Mouse (Mus musculus): ENCODE data around the gene Kxd1. TPM values are rescaled to one million over a fixed set of nuclear protein-coding genes. Genes with fewer than 3 reads are reported as not detected.

Gene Kxd1
- total RNA-seq, 2 experiments from 2014 or later = 45.0 to 49.7 TPM

DNA sequence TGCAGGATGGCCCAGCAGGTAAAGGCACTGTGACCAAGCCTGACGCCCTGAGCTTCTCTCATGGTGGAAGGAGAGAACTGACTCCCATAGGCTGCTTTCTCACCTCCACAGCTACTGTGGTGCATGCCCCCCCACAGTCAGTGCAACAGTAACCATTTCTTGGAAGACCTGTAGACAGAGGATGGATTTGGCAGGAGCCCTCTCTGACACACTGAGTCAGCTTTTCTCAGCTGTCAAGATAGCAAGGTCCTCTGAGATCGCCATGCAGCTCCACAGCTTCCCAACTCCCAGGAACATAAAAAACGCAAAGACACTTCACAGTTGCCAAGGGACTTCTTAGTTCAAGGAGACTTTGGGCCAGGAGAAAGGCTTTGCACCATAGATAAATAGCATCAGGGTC is 69.3 kb downstream of the Kxd1 start:
- no peak for DNase-seq (ENCODE audit: low spot score in 2 of 2)
- intact Hi-C loops (cut with DNase I) = loop anchor here (5.0 kb wide), 1 partner anchor 44 kb away; no protein-coding TSS in a partner anchor

Other genes with a start within 250 kb of the Kxd1 start
- 1 to 10 TPM; 9.1 to 9.6 TPM for gene Homer3, start 245.1 kb downstream of the Kxd1 start, total RNA-seq (2021)
- 10 to 100 TPM; 47.8 to 49.8 TPM for gene Ddx49, start 225.5 kb downstream of the Kxd1 start, total RNA-seq (2021)
- gene Cope, start 225.4 kb downstream of the Kxd1 start, total RNA-seq (2021) = 100 to 1,000 TPM; 124 to 139 TPM
- 100 to 1,000 TPM; 101 to 104 TPM for gene Cers1, start 212.2 kb downstream of the Kxd1 start, total RNA-seq (2021)
- 10 to 100 TPM; 15.3 to 23.7 TPM for gene Gdf1, start 198.1 kb downstream of the Kxd1 start, total RNA-seq (2021)
- gene Upf1, start 174.7 kb downstream of the Kxd1 start, total RNA-seq (2021) = 10 to 100 TPM; 59.2 to 66.3 TPM
- under 1 TPM; 0.25 to 0.88 TPM for gene Comp, start 154.4 kb downstream of the Kxd1 start, total RNA-seq (2021)
- 100 to 1,000 TPM; 116 to 140 TPM for gene Crtc1, start 88.4 kb downstream of the Kxd1 start, total RNA-seq (2021)
- gene Klhl26, start 51.0 kb downstream of the Kxd1 start, total RNA-seq (2021) = 10 to 100 TPM; 43.6 to 44.6 TPM
- 100 to 1,000 TPM; 279 to 317 TPM for gene Tmem59l, start 40.6 kb downstream of the Kxd1 start, total RNA-seq (2021)
- gene Crlf1, start 34.8 kb downstream of the Kxd1 start, total RNA-seq (2021) = 1 to 10 TPM; 4.1 to 4.6 TPM
- gene Rex1bd, start 21.2 kb downstream of the Kxd1 start, total RNA-seq (2021) = 100 to 1,000 TPM; 106 to 108 TPM
- 100 to 1,000 TPM; 828 to 997 TPM for gene Uba52, start 17.2 kb downstream of the Kxd1 start, total RNA-seq (2021)
- 100 to 1,000 TPM; 403 to 432 TPM for gene Fkbp8, start 232 bp downstream of the Kxd1 start, total RNA-seq (2021)
- 10 to 100 TPM; 19.1 to 20.7 TPM for gene Ell, start 11.5 kb upstream of the Kxd1 start, total RNA-seq (2021)
- gene Isyna1, start 66.4 kb upstream of the Kxd1 start, total RNA-seq (2021) = 10 to 100 TPM; 47.5 to 53.0 TPM
- 100 to 1,000 TPM; 257 to 265 TPM for gene Ssbp4, start 80.9 kb upstream of the Kxd1 start, total RNA-seq (2021)
- 1 to 10 TPM in 1 of 2 experiments, under 1 TPM in 1; 0.44 to 1.2 TPM for gene Lrrc25, start 88.2 kb upstream of the Kxd1 start, total RNA-seq (2021)
- gene Gdf15, start 104.5 kb upstream of the Kxd1 start, total RNA-seq (2021) = not detected
- 10 to 100 TPM; 11.6 to 17.2 TPM for gene Pgpep1, start 132.4 kb upstream of the Kxd1 start, total RNA-seq (2021)
- gene Lsm4, start 145.3 kb upstream of the Kxd1 start, total RNA-seq (2021) = 10 to 100 TPM; 59.1 to 69.8 TPM
- 100 to 1,000 TPM; 219 to 272 TPM for gene Jund, start 171.0 kb upstream of the Kxd1 start, total RNA-seq (2021)
- gene Iqcn, start 175.5 kb upstream of the Kxd1 start, total RNA-seq (2021) = under 1 TPM; 0.10 to 0.34 TPM
- not detected for gene Gm3336, start 190.6 kb upstream of the Kxd1 start, total RNA-seq (2021)
- 1 to 10 TPM in 1 of 2 experiments, under 1 TPM in 1; 0.89 to 2.0 TPM for gene Pde4c, start 195.8 kb upstream of the Kxd1 start, total RNA-seq (2021)
- gene Rab3a, start 226.7 kb upstream of the Kxd1 start, total RNA-seq (2021) = 100 to 1,000 TPM; 824 to 964 TPM
- 10 to 100 TPM; 33.9 to 41.5 TPM for gene Mpv17l2, start 233.0 kb upstream of the Kxd1 start, total RNA-seq (2021)
- gene Pik3r2, start 248.8 kb upstream of the Kxd1 start, total RNA-seq (2021) = 100 to 1,000 TPM; 152 to 164 TPM

Measured in left cerebral cortex, postnatal 36 days (tissue).